ENCODE assay signal across 8 mouse cellular contexts in genomic region chr14:58076726-58077255, GRCm38 (mm10). TPM values are rescaled to one million over a fixed set of nuclear protein-coding genes. Genes with fewer than 3 reads are reported as not detected.
DNase-seq lines count a peak whose midpoint lies in the region; ATAC-seq and TF ChIP-seq lines count a peak whose summit lies in the region.

No protein-coding gene starts in this region.

- H3K4me2 ChIP-seq in lung, embryonic 14.5 days, result peak overlapping the region; percentile 93
- peak overlapping the region; percentile 97 for H3K4me2 ChIP-seq in embryonic facial prominence, embryonic 15.5 days (replicated peaks)
- H3K4me2 ChIP-seq in hindbrain, embryonic 15.5 days, result peak overlapping the region; percentile 100
- peak overlapping the region; percentile 97 for H3K4me2 ChIP-seq in myocyte (ENCODE audit: low read depth)

- peak overlapping the region; percentile 67 for H3ac ChIP-seq in myocyte (ENCODE audit: control insufficient read depth, insufficient read length)

- 0 out of 2 replicates have a peak, but pooled peaks cover 6% of the 10 kb centered on the region for H3K4me1 ChIP-seq in lung, embryonic 14.5 days (ENCODE audit: insufficient read depth)
- peaks cover 45% of the 10 kb centered on the region for H3K4me1 ChIP-seq in embryonic facial prominence, embryonic 15.5 days
- peaks cover 34% of the 10 kb centered on the region for H3K4me1 ChIP-seq in hindbrain, embryonic 15.5 days (replicated peaks)

- no peaks in the 10 kb centered on the region for H3K9me3 ChIP-seq in lung, embryonic 14.5 days (ENCODE audit: low read depth, low read length)
- no peaks in the 10 kb centered on the region for H3K9me3 ChIP-seq in embryonic facial prominence, embryonic 15.5 days (replicated peaks)
- no peaks in the 10 kb centered on the region for H3K9me3 ChIP-seq in hindbrain, embryonic 15.5 days

- peak overlapping the region; percentile 24; the same call in 1 of the 2 replicates for H3K27ac ChIP-seq in lung, embryonic 14.5 days (ENCODE audit: low read depth)
- H3K27ac ChIP-seq in embryonic facial prominence, embryonic 15.5 days (replicated peaks), result 0 out of 2 replicates have a peak overlapping the region, but pooled peaks have one; percentile 41
- H3K27ac ChIP-seq in hindbrain, embryonic 15.5 days (replicated peaks), result peak overlapping the region; percentile 78

- no peaks in the 10 kb centered on the region for H3K79me2 ChIP-seq in myocyte (ENCODE audit: control insufficient read depth, insufficient read depth)

- TF ChIP-seq POLR2A in myocyte (IDR thresholded peaks at IDR 0.05; ENCODE audit: insufficient read length, low read depth), result no peak

- H3K9ac ChIP-seq in lung, embryonic 14.5 days, result peak overlapping the region; percentile 54
- peak overlapping the region; percentile 6; the same call in 1 of the 2 replicates for H3K9ac ChIP-seq in embryonic facial prominence, embryonic 15.5 days
- peak overlapping the region; percentile 73 for H3K9ac ChIP-seq in hindbrain, embryonic 15.5 days

- no peaks in the 10 kb centered on the region for H3K36me3 ChIP-seq in lung, embryonic 14.5 days (ENCODE audit: insufficient read depth)
- no peaks in the 10 kb centered on the region for H3K36me3 ChIP-seq in embryonic facial prominence, embryonic 15.5 days
- no peaks in the 10 kb centered on the region for H3K36me3 ChIP-seq in hindbrain, embryonic 15.5 days
- no peaks in the 10 kb centered on the region for H3K36me3 ChIP-seq in myocyte (ENCODE audit: control insufficient read depth, insufficient read depth)

- WGBS in lung, embryonic 14.5 days, result 9% methylated on average over 14 of the region's 14 CpGs
- WGBS in embryonic facial prominence, embryonic 15.5 days, result 9% methylated on average over 14 of the region's 14 CpGs
- 7% methylated on average over 14 of the region's 14 CpGs for whole genome bisulfite sequencing in hindbrain, embryonic 15.5 days

- no peak for ATAC-seq in lung, embryonic 14.5 days (ENCODE audit: insufficient read depth)
- no peak for ATAC-seq in embryonic facial prominence, embryonic 15.5 days (ENCODE audit: insufficient number of reproducible peaks, low FRiP score, low TSS enrichment, low read depth)
- no peak for ATAC-seq in hindbrain, embryonic 15.5 days (ENCODE audit: low FRiP score, low read depth)

- no peak for TF ChIP-seq CTCF in lung, embryonic 14.5 days (IDR thresholded peaks at IDR 0.05; ENCODE audit: low read depth)

- no peak for DNase-seq in lung, embryonic 14.5 days
- DNase-seq in lung, postnatal 4 days, result no peak
- DNase-seq in urinary bladder, postnatal 10 days (ENCODE audit: low spot score), result no peak
- DNase-seq in c-Kit-positive CD71-positive TER-119-positive erythroid progenitor cells, embryonic 14.5 days (ENCODE audit: low spot score), result no peak
- no peak for DNase-seq in testis, postnatal 10 days (ENCODE audit: low spot score)

- peaks cover 71% of the 10 kb centered on the region for H3K27me3 ChIP-seq in lung, embryonic 14.5 days (ENCODE audit: insufficient read depth, low read length)
- peaks cover 69% of the 10 kb centered on the region for H3K27me3 ChIP-seq in embryonic facial prominence, embryonic 15.5 days
- peaks cover 16% of the 10 kb centered on the region for H3K27me3 ChIP-seq in hindbrain, embryonic 15.5 days
- peaks cover 11% of the 10 kb centered on the region for H3K27me3 ChIP-seq in myocyte (ENCODE audit: control insufficient read depth, insufficient read depth, insufficient read length)

- peak overlapping the region; percentile 53 for H3K4me3 ChIP-seq in lung, embryonic 14.5 days (ENCODE audit: low read depth, low read length)
- peak overlapping the region; percentile 59 for H3K4me3 ChIP-seq in embryonic facial prominence, embryonic 15.5 days (replicated peaks)
- peak overlapping the region; percentile 81 for H3K4me3 ChIP-seq in hindbrain, embryonic 15.5 days
- peak overlapping the region; percentile 69 for H3K4me3 ChIP-seq in myocyte

TF ChIP-seq in myocyte, 11 proteins besides CTCF, POLR2A, EP300 and RAD21:
- no peak for TF ChIP-seq CEBPB (IDR thresholded peaks at IDR 0.05; ENCODE audit: insufficient read depth, poor library complexity, severe bottlenecking)

RNA-seq across cellular contexts. Expression of gene Fgf9, which starts 6.4 kb away (rescaled TPM):
- polyA plus RNA-seq in lung, embryonic 14.5 days (2014; fragmentation: Nextera tagmentation; extraction: Ambion mirVana), result 7.8 and 9.1 TPM in 2 replicates
- 12.5 and 13.0 TPM in 2 replicates for polyA plus RNA-seq in embryonic facial prominence, embryonic 15.5 days (2015; fragmentation: Nextera tagmentation; extraction: Ambion mirVana)
- 22.1 and 22.7 TPM in 2 replicates for polyA plus RNA-seq in hindbrain, embryonic 15.5 days (2015; fragmentation: Nextera tagmentation; extraction: Ambion mirVana)
- 6.0 TPM for polyA plus RNA-seq in myocyte (2012; fragmentation: generic; extraction: Trizol)

Comparison
In these comparisons a context has a peak if more than half of its experiments do, and no peak if none do; other contexts are left out.
1. H3K27ac ChIP-seq: peak in every context shown above with its lines; median percentile 78 in hindbrain, embryonic 15.5 days; 41 in embryonic facial prominence, embryonic 15.5 days; 24 in lung, embryonic 14.5 days.
2. H3K9ac ChIP-seq: peak in every context shown above with its lines; median percentile 73 in hindbrain, embryonic 15.5 days; 54 in lung, embryonic 14.5 days; 6 in embryonic facial prominence, embryonic 15.5 days.